Mouse (Mus musculus) forebrain, postnatal 0 days (tissue): ENCODE data around the gene Cdk5rap3. TPM values are rescaled to one million over a fixed set of nuclear protein-coding genes. Genes with fewer than 3 reads are reported as not detected.

ENCODE experiments used
- ATAC-seq: fragments of 200-750 bp; cut with Nextera tagmentation; 2 replicates; pipeline ENCODE4 v1.8.0; 2017; ENCODE audit warnings: mild to moderate bottlenecking, moderate library complexity
- DNase-seq: peaks from one replicate; pipeline ENCODE4 v3.0.0-alpha.2; 2015
- H3K27ac ChIP-seq: fragments of 300-500 bp; sonication (generic); 2 replicates; pipeline ENCODE4 v1.5.1; 2014; ENCODE audit warnings: low read depth, mild to moderate bottlenecking, antibody characterized with exemption, low read length, moderate library complexity, mixed read lengths
- H3K27me3 ChIP-seq: fragments of 300-500 bp; sonication (generic); 2 replicates; pipeline ENCODE4 v1.6.1; 2014; ENCODE audit warnings: mild to moderate bottlenecking, low read length, mixed read lengths; ENCODE audit not compliant: insufficient read depth
- H3K36me3 ChIP-seq: fragments of 300-500 bp; sonication (generic); 2 replicates; pipeline ENCODE4 v1.6.1; 2014; ENCODE audit warnings: mild to moderate bottlenecking, moderate library complexity; ENCODE audit not compliant: insufficient read depth
- H3K4me1 ChIP-seq: fragments of 300-500 bp; sonication (generic); 2 replicates; pipeline ENCODE4 v1.6.1; 2014; ENCODE audit warnings: antibody characterized with exemption; ENCODE audit not compliant: insufficient read depth
- H3K4me2 ChIP-seq: fragments of 300-500 bp; sonication (generic); 2 replicates; pipeline ENCODE4 v1.6.1; 2014; ENCODE audit warnings: low read depth, mild to moderate bottlenecking, moderate library complexity
- H3K4me3 ChIP-seq: fragments of 300-500 bp; sonication (generic); 2 replicates; pipeline ENCODE4 v1.5.1; 2014; ENCODE audit warnings: low read depth, low read length, mixed read lengths
- H3K9ac ChIP-seq: fragments of 300-500 bp; sonication (generic); 2 replicates; pipeline ENCODE4 v1.6.1; 2014; ENCODE audit warnings: mild to moderate bottlenecking
- H3K9me3 ChIP-seq: fragments of 300-500 bp; sonication (generic); 2 replicates; pipeline ENCODE4 v1.6.1; 2016; ENCODE audit warnings: low read length
- CTCF ChIP-seq: sonication (generic); IDR thresholded peaks from 2 replicates; pipeline ENCODE4 v1.5.1; 2016; ENCODE audit warnings: antibody characterized with exemption, control low read depth, low read depth
- WGBS: fragments of 180-500 bp; shearing (Covaris S2); extraction: QIAGEN DNeasy Blood & Tissue Kit; methylation state at CpG from one replicate; pipeline ENCODE4 v1.1.7; 2014; 5-methylcytosine and 5-hydroxymethylcytosine counted together
- polyA plus RNA-seq: library from polyadenylated mRNA; unstranded; fragments of >200 nt; fragmentation: Nextera tagmentation; extraction: Ambion mirVana; gene quantifications from 2 replicates; pipeline ENCODE4 v1.2.1, GENCODE M21; 2015
- total RNA-seq: library from RNA; depleted of rRNA; stranded (reverse); fragments of >200 nt; gene quantifications from 2 replicates; pipeline ENCODE4 v1.2.3, GENCODE M21; 2014

Gene Cdk5rap3
- total and polyA plus RNA-seq, 2 experiments from 2014 or later: 54.9 to 86.4 TPM

DNA sequence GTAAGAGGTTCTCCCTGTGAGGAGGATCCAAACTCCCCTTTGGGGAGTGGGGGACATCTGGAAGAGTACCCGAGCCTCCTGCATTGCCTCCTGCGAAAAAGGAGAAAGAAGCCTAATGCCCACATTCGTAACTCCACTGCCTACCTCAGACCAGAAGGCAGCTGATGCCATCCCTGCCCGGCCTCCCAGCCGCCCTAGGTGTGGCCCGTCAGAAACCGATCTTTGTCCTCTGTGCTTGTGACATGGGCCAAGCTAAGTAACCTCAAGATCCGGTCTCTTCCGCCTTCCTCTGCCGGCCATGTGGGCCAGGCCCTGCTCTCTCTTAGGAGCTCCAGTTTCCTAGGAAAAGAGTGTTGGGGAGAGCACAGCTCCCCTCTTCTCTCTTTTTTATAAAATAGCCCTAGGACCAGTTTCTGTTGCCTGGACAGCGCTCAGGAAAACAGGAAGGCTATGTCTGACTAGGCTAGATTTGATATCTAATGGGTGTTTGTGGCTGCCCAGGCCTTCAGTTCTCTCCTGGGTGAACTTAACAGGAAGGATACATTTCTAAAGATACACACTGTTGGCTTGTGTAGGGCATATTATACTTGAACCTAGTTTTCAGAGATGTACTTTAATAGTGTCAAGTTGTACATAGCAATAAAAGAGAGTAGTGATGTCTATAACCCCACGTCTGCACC is 9.3 kb upstream of the Cdk5rap3 start:
- DNase-seq (no peak), ATAC-seq (no peak)
- Histone ChIP-seq H3K4me3 (no peak overlapping the region), H3K36me3 (no peaks in the 10 kb centered on the region), H3K4me2 (no peak overlapping the region), H3K27me3 (no peaks in the 10 kb centered on the region; the same call in 1 of the 2 replicates), H3K9me3 (no peaks in the 10 kb centered on the region), H3K27ac (no peak overlapping the region), H3K4me1 (no peaks in the 10 kb centered on the region), H3K9ac (no peak overlapping the region)
- TF ChIP-seq CTCF: no peak
- 88% methylated on average over 12 of the region's 12 CpGs for WGBS

DNA sequence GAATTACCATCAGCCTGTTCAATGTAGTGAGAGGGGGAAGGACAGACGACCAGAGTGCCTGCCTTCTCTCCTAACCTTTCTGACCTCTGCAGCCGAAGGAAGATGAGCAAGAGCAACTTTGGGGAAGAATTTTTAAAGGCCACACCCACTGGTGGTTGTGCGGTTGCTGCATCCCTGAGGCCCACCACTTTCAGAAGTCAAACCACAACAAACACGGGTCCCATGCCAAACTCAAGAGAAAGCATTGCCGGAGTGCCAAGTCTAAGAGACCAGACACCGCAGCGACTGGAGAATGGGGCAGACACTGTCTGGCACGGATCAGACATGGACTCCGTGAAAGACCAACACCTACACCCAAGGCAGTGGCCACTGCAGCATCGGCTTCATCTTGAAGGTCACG is 8.6 kb upstream of the Cdk5rap3 start:
- DNase-seq (no peak), ATAC-seq (no peak)
- no peak for TF ChIP-seq CTCF
- no peak overlapping the region for H3K27ac ChIP-seq
- H3K9me3 ChIP-seq: no peaks in the 10 kb centered on the region
- no peak overlapping the region for H3K4me3 ChIP-seq
- H3K4me1 ChIP-seq: no peaks in the 10 kb centered on the region
- H3K4me2 ChIP-seq: no peak overlapping the region
- H3K9ac ChIP-seq: no peak overlapping the region
- H3K27me3 ChIP-seq: no peaks in the 10 kb centered on the region; the same call in 1 of the 2 replicates
- no peaks in the 10 kb centered on the region for H3K36me3 ChIP-seq
- 84% methylated on average over 11 of the region's 11 CpGs for WGBS

DNA sequence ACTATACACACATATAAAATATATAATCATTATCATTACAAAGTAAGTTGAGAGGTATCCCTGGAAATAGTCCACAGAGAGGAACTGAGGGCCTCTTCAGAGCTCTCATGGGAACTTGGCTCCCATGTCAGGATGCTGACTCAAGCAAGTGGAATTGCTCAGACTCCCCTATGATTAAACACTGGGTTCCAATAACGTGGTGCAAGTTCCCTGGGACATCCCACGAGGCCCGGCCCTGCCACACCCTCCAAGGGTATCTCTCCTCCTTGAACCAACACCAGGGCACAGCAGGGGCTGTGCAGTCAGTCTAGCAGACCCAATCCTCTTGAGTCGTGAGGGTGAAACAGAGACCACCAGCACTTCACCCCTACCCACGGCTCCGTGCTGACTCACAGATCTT is 2.7 kb upstream of the Cdk5rap3 start:
- Histone ChIP-seq H3K27ac (no peak overlapping the region), H3K4me1 (0 out of 2 replicates have a peak, but pooled peaks cover 6% of the 10 kb centered on the region), H3K36me3 (no peaks in the 10 kb centered on the region), H3K9ac (no peak overlapping the region), H3K4me3 (no peak overlapping the region), H3K9me3 (no peaks in the 10 kb centered on the region), H3K4me2 (no peak overlapping the region), H3K27me3 (no peaks in the 10 kb centered on the region)
- no peak for ATAC-seq
- WGBS: 58% methylated on average over 6 of the region's 6 CpGs
- no peak for TF ChIP-seq CTCF
- no peak for DNase-seq

DNA sequence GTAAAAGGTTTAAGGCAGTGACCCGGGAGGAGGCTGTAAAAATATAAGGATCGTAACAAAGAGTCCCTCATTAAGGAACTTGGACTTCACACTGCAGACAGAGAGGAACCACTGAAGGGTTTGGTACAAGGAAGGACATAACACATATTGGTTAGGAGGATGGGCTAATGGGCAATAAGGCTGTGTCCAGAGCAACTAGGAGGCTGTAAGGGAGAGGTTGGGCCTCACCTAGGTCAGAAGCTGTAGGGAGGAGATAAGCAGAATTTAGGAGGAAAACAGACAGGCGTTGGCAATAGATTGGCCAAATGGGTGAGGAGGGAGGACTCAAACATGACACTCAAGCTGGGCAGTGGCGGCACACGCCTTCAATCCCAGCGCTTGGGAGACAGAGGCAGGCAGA is 1.1 kb upstream of the Cdk5rap3 start:
- H3K27me3 ChIP-seq: no peaks in the 10 kb centered on the region
- H3K36me3 ChIP-seq: no peaks in the 10 kb centered on the region; the same call in 1 of the 2 replicates
- no peak for DNase-seq
- no peak overlapping the region for H3K9ac ChIP-seq
- ATAC-seq: no peak
- no peak overlapping the region for H3K4me3 ChIP-seq
- H3K9me3 ChIP-seq: no peaks in the 10 kb centered on the region
- 86% methylated on average over 6 of the region's 6 CpGs for whole genome bisulfite sequencing
- 0 out of 2 replicates have a peak, but pooled peaks cover 6% of the 10 kb centered on the region for H3K4me1 ChIP-seq
- no peak overlapping the region for H3K4me2 ChIP-seq
- H3K27ac ChIP-seq: no peak overlapping the region
- TF ChIP-seq CTCF: no peak

DNA sequence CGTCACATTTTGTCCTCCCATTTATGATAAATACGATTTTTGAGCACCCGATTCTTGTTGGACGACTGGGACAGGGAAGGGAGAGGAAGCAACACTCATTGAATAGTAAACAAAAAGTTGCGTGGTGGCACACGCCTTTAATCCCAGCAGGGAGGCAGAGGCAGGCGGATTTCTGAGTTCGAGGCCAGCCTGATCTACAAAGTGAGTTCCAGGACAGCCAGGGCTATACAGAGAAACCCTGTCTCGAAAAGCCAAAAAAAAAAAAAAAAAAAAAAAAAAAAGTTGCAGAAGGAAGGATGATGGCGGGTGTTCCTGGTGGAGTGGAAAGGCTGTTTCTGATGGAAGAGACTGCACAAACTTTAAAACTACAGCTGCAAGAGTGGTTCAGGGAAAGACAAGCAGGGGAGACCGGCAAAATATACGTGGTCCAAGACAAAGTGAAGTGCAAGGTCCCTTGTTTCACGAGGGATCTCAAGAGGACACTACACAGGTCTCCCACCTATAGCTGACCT is 645 bp upstream of the Cdk5rap3 start:
- Histone ChIP-seq H3K4me3 (peak overlapping the region; percentile 17), H3K27me3 (no peaks in the 10 kb centered on the region), H3K4me1 (0 out of 2 replicates have a peak, but pooled peaks cover 6% of the 10 kb centered on the region), H3K27ac (no peak overlapping the region), H3K36me3 (no peaks in the 10 kb centered on the region; the same call in 1 of the 2 replicates), H3K4me2 (peak overlapping the region; percentile 36), H3K9ac (no peak overlapping the region), H3K9me3 (no peaks in the 10 kb centered on the region)
- no peak for TF ChIP-seq CTCF
- ATAC-seq: peak; percentile 0; the same call in 1 of the 2 replicates
- DNase-seq: no peak
- 28% methylated on average over 13 of the region's 13 CpGs for WGBS

DNA sequence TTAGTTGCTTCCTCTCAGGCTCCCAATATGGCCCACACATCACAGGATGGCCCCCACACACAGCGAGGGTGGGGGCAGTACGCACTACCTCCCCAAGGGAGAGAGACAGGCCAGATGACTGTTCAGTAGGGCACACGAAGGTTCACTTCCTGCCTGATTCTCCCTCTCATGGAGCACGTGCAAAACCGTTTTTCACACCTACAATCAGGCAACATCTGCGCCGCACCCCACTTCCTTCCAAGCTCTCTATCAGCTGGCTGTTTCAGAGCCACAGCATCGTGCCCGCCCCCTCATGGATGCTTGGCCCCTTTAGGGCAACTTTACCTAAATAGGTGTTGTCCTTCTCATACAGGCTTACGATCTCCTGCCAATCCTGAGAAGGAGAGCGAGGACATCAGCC is 3.6 kb downstream of the Cdk5rap3 start:
- H3K4me2 ChIP-seq: no peak overlapping the region
- ATAC-seq (no peak), DNase-seq (no peak)
- H3K4me1 ChIP-seq: 0 out of 2 replicates have a peak, but pooled peaks cover 6% of the 10 kb centered on the region
- no peak for TF ChIP-seq CTCF
- H3K4me3 ChIP-seq: no peak overlapping the region
- H3K9me3 ChIP-seq: no peaks in the 10 kb centered on the region
- H3K36me3 ChIP-seq: peaks cover 21% of the 10 kb centered on the region
- no peak overlapping the region for H3K27ac ChIP-seq
- 85% methylated on average over 11 of the region's 11 CpGs for WGBS
- no peaks in the 10 kb centered on the region for H3K27me3 ChIP-seq
- no peak overlapping the region for H3K9ac ChIP-seq

DNA sequence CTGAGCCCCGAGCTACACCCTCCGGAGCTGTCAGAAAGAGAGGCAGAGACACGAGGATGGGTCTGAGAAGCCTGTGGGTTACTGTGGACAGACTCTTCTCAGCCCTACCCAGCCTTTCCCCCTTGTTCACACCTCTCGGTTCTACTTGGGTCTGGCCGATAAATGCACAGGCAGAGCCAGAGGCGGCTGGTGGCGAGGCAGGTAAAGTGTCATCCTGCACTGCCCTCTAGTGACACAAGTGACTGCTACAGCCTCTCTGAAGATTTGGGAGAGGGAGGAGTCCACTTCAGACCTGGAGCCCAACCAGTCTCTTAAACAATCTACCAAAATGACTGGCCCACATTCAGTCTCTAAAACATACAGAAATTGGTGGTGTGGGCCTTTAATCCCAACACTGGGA is 6.3 kb downstream of the Cdk5rap3 start:
- H3K36me3 ChIP-seq: peaks cover 34% of the 10 kb centered on the region
- WGBS: 20% methylated on average over 7 of the region's 7 CpGs
- no peaks in the 10 kb centered on the region for H3K4me1 ChIP-seq
- DNase-seq (peak; percentile 90), ATAC-seq (peak; percentile 90)
- peak; percentile 92 for TF ChIP-seq CTCF
- H3K27ac ChIP-seq: no peak overlapping the region
- H3K27me3 ChIP-seq: no peaks in the 10 kb centered on the region
- H3K4me3 ChIP-seq: no peak overlapping the region
- H3K9me3 ChIP-seq: no peaks in the 10 kb centered on the region
- H3K4me2 ChIP-seq: no peak overlapping the region
- H3K9ac ChIP-seq: no peak overlapping the region
